Mouse (Mus musculus): Measurements from ENCODE around the gene Ptpn3. TPM values are rescaled to one million over a fixed set of nuclear protein-coding genes. Genes with fewer than 3 reads are reported as not detected.

The Ptpn3 gene
- polyA plus RNA-seq, 1 experiment from 2014 or later, result 5.5 TPM

GRCm38 (mm10) chr4:57164578-57165210, 136.9 kb downstream of the Ptpn3 start:
- Histone ChIP-seq H3K4me2 (replicated peaks) (no peak overlapping the region), H3K9ac (no peak overlapping the region), H3K9me3 (ENCODE audit: control insufficient read depth, low read length) (no peaks in the 10 kb centered on the region), H3K36me3 (replicated peaks; ENCODE audit: control insufficient read depth, insufficient read depth) (no peaks in the 10 kb centered on the region), H3K4me1 (replicated peaks; ENCODE audit: control insufficient read depth, insufficient read depth, low read length) (0 out of 2 replicates have a peak, but pooled peaks cover 6% of the 10 kb centered on the region), H3K27me3 (ENCODE audit: control insufficient read depth, insufficient read depth, low read length) (no peaks in the 10 kb centered on the region), H3K4me3 (replicated peaks; ENCODE audit: low read length) (no peak overlapping the region), H3K27ac (no peak overlapping the region)
- ATAC-seq (ENCODE audit: low FRiP score), result no peak
- no peak for DNase-seq (ENCODE audit: low spot score)
- WGBS, result 89% methylated on average over 9 of the region's 9 CpGs

- DNase-seq (ENCODE audit: low spot score) (no peak), ATAC-seq (ENCODE audit: low FRiP score) (peak; percentile 66; the same call in 1 of the 2 replicates)
- no peak overlapping the region for H3K27ac ChIP-seq
- 21% methylated on average over 10 of the region's 10 CpGs for WGBS
- H3K27me3 ChIP-seq (ENCODE audit: control insufficient read depth, insufficient read depth, low read length), result no peaks in the 10 kb centered on the region
- H3K4me3 ChIP-seq (replicated peaks; ENCODE audit: low read length), result no peak overlapping the region
- 0 out of 2 replicates have a peak, but pooled peaks cover 6% of the 10 kb centered on the region for H3K4me1 ChIP-seq (replicated peaks; ENCODE audit: control insufficient read depth, insufficient read depth, low read length)
- H3K9ac ChIP-seq, result no peak overlapping the region
- H3K9me3 ChIP-seq (ENCODE audit: control insufficient read depth, low read length), result no peaks in the 10 kb centered on the region
- no peak overlapping the region for H3K4me2 ChIP-seq (replicated peaks)
- H3K36me3 ChIP-seq (replicated peaks; ENCODE audit: control insufficient read depth, insufficient read depth), result no peaks in the 10 kb centered on the region
Observed at GRCm38 (mm10) chr4:57162789-57163722, 138.6 kb downstream of the Ptpn3 start.

GRCm38 (mm10) chr4:57160571-57160970, 141.1 kb downstream of the Ptpn3 start:
- DNase-seq (ENCODE audit: low spot score) (no peak), ATAC-seq (ENCODE audit: low FRiP score) (no peak)
- 0 out of 2 replicates have a peak, but pooled peaks cover 6% of the 10 kb centered on the region for H3K4me1 ChIP-seq (replicated peaks; ENCODE audit: control insufficient read depth, insufficient read depth, low read length)
- H3K9me3 ChIP-seq (ENCODE audit: control insufficient read depth, low read length), result no peaks in the 10 kb centered on the region
- no peaks in the 10 kb centered on the region for H3K36me3 ChIP-seq (replicated peaks; ENCODE audit: control insufficient read depth, insufficient read depth)
- H3K9ac ChIP-seq, result no peak overlapping the region
- H3K4me3 ChIP-seq (replicated peaks; ENCODE audit: low read length), result no peak overlapping the region
- H3K4me2 ChIP-seq (replicated peaks), result no peak overlapping the region
- H3K27ac ChIP-seq, result no peak overlapping the region
- no peaks in the 10 kb centered on the region for H3K27me3 ChIP-seq (ENCODE audit: control insufficient read depth, insufficient read depth, low read length)
- 75% methylated on average over 7 of the region's 7 CpGs for WGBS

GRCm38 (mm10) chr4:57156549-57157169, 145.0 kb downstream of the Ptpn3 start:
- no peaks in the 10 kb centered on the region for H3K9me3 ChIP-seq (ENCODE audit: control insufficient read depth, low read length)
- no peaks in the 10 kb centered on the region for H3K27me3 ChIP-seq (ENCODE audit: control insufficient read depth, insufficient read depth, low read length)
- no peak overlapping the region for H3K4me2 ChIP-seq (replicated peaks)
- H3K4me3 ChIP-seq (replicated peaks; ENCODE audit: low read length), result no peak overlapping the region
- no peak overlapping the region for H3K27ac ChIP-seq
- no peaks in the 10 kb centered on the region for H3K36me3 ChIP-seq (replicated peaks; ENCODE audit: control insufficient read depth, insufficient read depth)
- no peak overlapping the region for H3K9ac ChIP-seq
- 83% methylated on average over 8 of the region's 8 CpGs for WGBS
- DNase-seq (ENCODE audit: low spot score) (no peak), ATAC-seq (ENCODE audit: low FRiP score) (no peak)
- H3K4me1 ChIP-seq (replicated peaks; ENCODE audit: control insufficient read depth, insufficient read depth, low read length), result peaks cover 8% of the 10 kb centered on the region; the same call in 1 of the 2 replicates

GRCm38 (mm10) chr4:57153838-57154237, 147.8 kb downstream of the Ptpn3 start:
- ATAC-seq (ENCODE audit: low FRiP score), result no peak
- Histone ChIP-seq H3K4me2 (replicated peaks) (0 out of 2 replicates have a peak overlapping the region, but pooled peaks have one; percentile 4), H3K4me3 (replicated peaks; ENCODE audit: low read length) (no peak overlapping the region), H3K9ac (no peak overlapping the region), H3K36me3 (replicated peaks; ENCODE audit: control insufficient read depth, insufficient read depth) (no peaks in the 10 kb centered on the region), H3K27ac (no peak overlapping the region), H3K9me3 (ENCODE audit: control insufficient read depth, low read length) (no peaks in the 10 kb centered on the region), H3K4me1 (replicated peaks; ENCODE audit: control insufficient read depth, insufficient read depth, low read length) (peaks cover 8% of the 10 kb centered on the region; the same call in 1 of the 2 replicates), H3K27me3 (ENCODE audit: control insufficient read depth, insufficient read depth, low read length) (no peaks in the 10 kb centered on the region)
- WGBS, result 38% methylated on average over 8 of the region's 8 CpGs
- DNase-seq (ENCODE audit: low spot score), result no peak

- DNase-seq (ENCODE audit: low spot score) (no peak), ATAC-seq (ENCODE audit: low FRiP score) (peak; percentile 57; the same call in 1 of the 2 replicates)
- H3K9me3 ChIP-seq (ENCODE audit: control insufficient read depth, low read length), result no peaks in the 10 kb centered on the region
- no peaks in the 10 kb centered on the region for H3K27me3 ChIP-seq (ENCODE audit: control insufficient read depth, insufficient read depth, low read length)
- H3K36me3 ChIP-seq (replicated peaks; ENCODE audit: control insufficient read depth, insufficient read depth), result no peaks in the 10 kb centered on the region
- H3K4me1 ChIP-seq (replicated peaks; ENCODE audit: control insufficient read depth, insufficient read depth, low read length), result peaks cover 8% of the 10 kb centered on the region; the same call in 1 of the 2 replicates
- H3K9ac ChIP-seq, result no peak overlapping the region
- H3K4me2 ChIP-seq (replicated peaks), result 0 out of 2 replicates have a peak overlapping the region, but pooled peaks have one; percentile 4
- 2% methylated on average over 9 of the region's 9 CpGs for WGBS
- H3K27ac ChIP-seq, result no peak overlapping the region
- H3K4me3 ChIP-seq (replicated peaks; ENCODE audit: low read length), result no peak overlapping the region
Observed at GRCm38 (mm10) chr4:57153068-57153835, 148.4 kb downstream of the Ptpn3 start.

GRCm38 (mm10) chr4:57148182-57148581, 153.5 kb downstream of the Ptpn3 start:
- no peaks in the 10 kb centered on the region for H3K9me3 ChIP-seq (ENCODE audit: control insufficient read depth, low read length)
- 0 out of 2 replicates have a peak, but pooled peaks cover 3% of the 10 kb centered on the region for H3K27me3 ChIP-seq (ENCODE audit: control insufficient read depth, insufficient read depth, low read length)
- peaks cover 2% of the 10 kb centered on the region; the same call in 1 of the 2 replicates for H3K4me1 ChIP-seq (replicated peaks; ENCODE audit: control insufficient read depth, insufficient read depth, low read length)
- no peak for DNase-seq (ENCODE audit: low spot score)
- no peak for ATAC-seq (ENCODE audit: low FRiP score)
- 74% methylated on average over 3 of the region's 3 CpGs for WGBS
- no peaks in the 10 kb centered on the region for H3K36me3 ChIP-seq (replicated peaks; ENCODE audit: control insufficient read depth, insufficient read depth)
- H3K9ac ChIP-seq, result no peak overlapping the region
- no peak overlapping the region for H3K4me3 ChIP-seq (replicated peaks; ENCODE audit: low read length)
- no peak overlapping the region for H3K4me2 ChIP-seq (replicated peaks)
- H3K27ac ChIP-seq, result no peak overlapping the region

GRCm38 (mm10) chr4:57143026-57143937, 158.4 kb downstream of the Ptpn3 start, which contains the start of gene Epb41l4b:
Gene Epb41l4b (minus strand): TSS chr4:57143437.
- ATAC-seq (ENCODE audit: low FRiP score), result peak; percentile 86

More at GRCm38 (mm10) chr4:57143026-57143937, 158.4 kb downstream of the Ptpn3 start, which contains the start of gene Epb41l4b:
- WGBS, result under 1% methylated on average over 64 of the region's 142 CpGs
- no peaks in the 10 kb centered on the region for H3K9me3 ChIP-seq (ENCODE audit: control insufficient read depth, low read length)
- peaks cover 24% of the 10 kb centered on the region for H3K4me1 ChIP-seq (replicated peaks; ENCODE audit: control insufficient read depth, insufficient read depth, low read length)
- no peaks in the 10 kb centered on the region for H3K36me3 ChIP-seq (replicated peaks; ENCODE audit: control insufficient read depth, insufficient read depth)
- peak within 1 kb of the TSS; percentile 82 for H3K4me2 ChIP-seq (replicated peaks)
- peak within 1 kb of the TSS; percentile 71; the same call in 1 of the 2 replicates for H3K27ac ChIP-seq
- DNase-seq (ENCODE audit: low spot score), result peak; percentile 86
- H3K27me3 ChIP-seq (ENCODE audit: control insufficient read depth, insufficient read depth, low read length), result peaks cover 17% of the 10 kb centered on the region; the same call in 1 of the 2 replicates
- peak within 1 kb of the TSS; percentile 66 for H3K4me3 ChIP-seq (replicated peaks; ENCODE audit: low read length)
- H3K9ac ChIP-seq, result peak within 1 kb of the TSS; percentile 81
